11 mouse cellular contexts compared by ENCODE assay signal in the genomic region with DNA sequence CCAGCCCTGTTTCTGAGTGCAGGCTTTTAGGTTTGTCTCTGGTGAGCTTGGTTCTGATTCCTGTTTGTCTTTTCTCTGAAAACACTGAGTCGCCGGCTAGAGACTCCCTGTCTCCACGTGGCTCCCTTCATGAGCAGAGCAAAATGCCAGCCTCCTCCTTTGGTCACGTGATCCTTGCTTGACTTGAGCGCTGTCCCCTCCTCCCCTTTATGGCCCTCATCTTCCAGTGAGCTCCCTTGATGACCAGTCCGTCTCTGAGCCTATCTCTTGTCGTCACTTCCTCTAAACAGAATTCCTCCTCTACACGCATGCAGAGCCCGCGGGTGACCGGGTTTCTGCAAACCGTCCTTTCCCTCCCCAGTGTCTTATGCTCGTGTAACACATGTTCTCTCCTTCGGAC.
A peak's percentile ranks its signal among the peaks of the same experiment; 100 is the strongest.
DNase-seq lines count a peak whose midpoint lies in the region; ATAC-seq and TF ChIP-seq lines count a peak whose summit lies in the region.
"Had no signal": no experiment of that assay in that cellular context is flagged by ENCODE, and none has a peak within 500 bp of the region (broad histone marks: within the 10 kb centered on the region; RNA-seq: fewer than 3 reads in every experiment).

No protein-coding gene starts in this region.

- H3K9ac ChIP-seq in liver, embryonic 11.5 days (ENCODE audit: low read depth, low read length): no peak overlapping the region
- H3K9ac ChIP-seq in intestine, embryonic 15.5 days: no peak overlapping the region
- H3K9ac ChIP-seq in midbrain, postnatal 0 days (replicated peaks; ENCODE audit: low read length, poor library complexity, severe bottlenecking): no peak overlapping the region

- WGBS in liver, embryonic 11.5 days: 69% methylated on average over 14 of the region's 14 CpGs
- 37% methylated on average over 14 of the region's 14 CpGs for WGBS in intestine, embryonic 15.5 days
- WGBS in midbrain, postnatal 0 days: 52% methylated on average over 14 of the region's 14 CpGs

- DNase-seq in embryo, embryonic 10 days (ENCODE audit: low spot score): peak; percentile 54
- DNase-seq in embryo, embryonic 9.5 days (ENCODE audit: extremely low spot score): no peak
- no peak for DNase-seq in liver, embryonic 11.5 days (ENCODE audit: low spot score)
- DNase-seq in liver: no peak
- no peak for DNase-seq in midbrain, postnatal 0 days (ENCODE audit: low spot score)
- no peak for DNase-seq in c-Kit-positive CD71-positive TER-119-positive erythroid progenitor cells, embryonic 14.5 days (ENCODE audit: low spot score)
- no peak for DNase-seq in left cerebral cortex, adult 9 months (ENCODE audit: low spot score in 2 of 2)
- DNase-seq: heart, postnatal 4 days; left cerebral cortex, postnatal 4 days had no signal

- no peak for TF ChIP-seq CTCF in midbrain, postnatal 0 days (IDR thresholded peaks at IDR 0.05)

- peak overlapping the region; percentile 8 for H3K27ac ChIP-seq in liver, embryonic 11.5 days (ENCODE audit: low read depth, low read length)
- H3K27ac ChIP-seq in intestine, embryonic 15.5 days: no peak overlapping the region
- peak overlapping the region; percentile 28 for H3K27ac ChIP-seq in midbrain, postnatal 0 days (ENCODE audit: low read depth, low read length)

- H3K27me3 ChIP-seq in liver, embryonic 11.5 days (replicated peaks; ENCODE audit: control insufficient read depth, insufficient read depth, low read length): no peaks in the 10 kb centered on the region
- H3K27me3 ChIP-seq in intestine, embryonic 15.5 days (replicated peaks): no peaks in the 10 kb centered on the region
- H3K27me3 ChIP-seq in midbrain, postnatal 0 days (ENCODE audit: insufficient read depth, low read length): no peaks in the 10 kb centered on the region

- no peak overlapping the region for H3K4me2 ChIP-seq in liver, embryonic 11.5 days
- H3K4me2 ChIP-seq in intestine, embryonic 15.5 days (replicated peaks): 0 out of 2 replicates have a peak overlapping the region, but pooled peaks have one; percentile 1
- H3K4me2 ChIP-seq in midbrain, postnatal 0 days (ENCODE audit: low read depth, low read length, poor library complexity, severe bottlenecking): no peak overlapping the region

- H3K9me3 ChIP-seq in liver, embryonic 11.5 days (ENCODE audit: control insufficient read depth, low read length): no peaks in the 10 kb centered on the region
- H3K9me3 ChIP-seq in intestine, embryonic 15.5 days: no peaks in the 10 kb centered on the region
- H3K9me3 ChIP-seq in midbrain, postnatal 0 days (ENCODE audit: low read length): no peaks in the 10 kb centered on the region

- peaks cover 9% of the 10 kb centered on the region for H3K4me1 ChIP-seq in liver, embryonic 11.5 days (replicated peaks; ENCODE audit: control insufficient read depth, insufficient read depth, low read length)
- H3K4me1 ChIP-seq in intestine, embryonic 15.5 days (replicated peaks): peaks cover 61% of the 10 kb centered on the region
- peaks cover 30% of the 10 kb centered on the region for H3K4me1 ChIP-seq in midbrain, postnatal 0 days (ENCODE audit: insufficient read depth, low read length)

- H3K4me3 ChIP-seq in liver, embryonic 11.5 days (ENCODE audit: low read depth, low read length): no peak overlapping the region
- no peak overlapping the region for H3K4me3 ChIP-seq in intestine, embryonic 15.5 days (replicated peaks)
- no peak overlapping the region for H3K4me3 ChIP-seq in midbrain, postnatal 0 days (ENCODE audit: low read depth, low read length)

- H3K36me3 ChIP-seq in liver, embryonic 11.5 days (ENCODE audit: control insufficient read depth, insufficient read depth, low read length): no peaks in the 10 kb centered on the region
- no peaks in the 10 kb centered on the region for H3K36me3 ChIP-seq in intestine, embryonic 15.5 days
- no peaks in the 10 kb centered on the region for H3K36me3 ChIP-seq in midbrain, postnatal 0 days (ENCODE audit: insufficient read depth, low read length)
- H3K36me3 ChIP-seq: G1E had no signal

- no peak for ATAC-seq in liver, embryonic 11.5 days (replicated peaks; ENCODE audit: low FRiP score)
- ATAC-seq in intestine, embryonic 15.5 days: peak; percentile 37; the same call in 1 of the 2 replicates
- no peak for ATAC-seq in midbrain, postnatal 0 days (ENCODE audit: low FRiP score)
